Mouse (Mus musculus): ENCODE results near the gene Megf8. TPM values are rescaled to one million over a fixed set of nuclear protein-coding genes. Genes with fewer than 3 reads are reported as not detected.

Gene Megf8
- polyA plus RNA-seq, 1 experiment from 2014 or later, result 13.0 TPM

DNA sequence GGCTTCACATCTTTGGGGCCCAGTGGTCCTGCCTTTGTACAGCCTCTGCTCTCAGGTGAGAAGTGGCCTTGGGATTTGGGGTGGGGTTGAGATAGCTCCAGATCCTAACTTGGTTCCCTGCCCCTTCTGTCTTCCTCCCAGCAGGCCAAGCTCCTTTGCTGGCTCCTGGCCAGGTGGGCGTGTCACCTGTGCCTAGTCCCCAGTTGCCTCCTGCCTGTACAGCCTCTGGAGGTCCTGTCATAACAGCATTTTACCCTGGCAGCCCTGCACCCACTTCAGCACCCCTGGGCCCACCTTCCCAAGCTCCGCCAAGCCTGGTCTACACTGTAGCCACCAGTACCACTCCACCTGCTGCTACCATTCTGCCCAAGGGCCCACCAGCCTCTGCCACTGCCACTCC lies 26.1 kb upstream of the Megf8 start:
- Histone ChIP-seq H3K4me3 (ENCODE audit: low read depth, low read length) (no peak overlapping the region), H3K27me3 (ENCODE audit: control insufficient read depth, insufficient read depth, low read length) (no peaks in the 10 kb centered on the region), H3K9me3 (ENCODE audit: control insufficient read depth, low read depth, low read length) (no peaks in the 10 kb centered on the region), H3K4me2 (replicated peaks; ENCODE audit: low read depth, low read length) (no peak overlapping the region), H3K27ac (ENCODE audit: low read length) (peak overlapping the region; percentile 16; the same call in 1 of the 2 replicates), H3K9ac (replicated peaks; ENCODE audit: low read depth, low read length) (no peak overlapping the region), H3K4me1 (ENCODE audit: control insufficient read depth, insufficient read depth, low read length) (peaks cover 2% of the 10 kb centered on the region; the same call in 1 of the 2 replicates), H3K36me3 (ENCODE audit: control insufficient read depth, insufficient read depth, low read length) (peaks cover 93% of the 10 kb centered on the region)
- 91% methylated on average over 2 of the region's 2 CpGs for WGBS
- ATAC-seq (ENCODE audit: insufficient number of reproducible peaks, insufficient read depth, low FRiP score, low read depth), result 0 out of 2 replicates have a peak, but pooled peaks have one; percentile 12

DNA sequence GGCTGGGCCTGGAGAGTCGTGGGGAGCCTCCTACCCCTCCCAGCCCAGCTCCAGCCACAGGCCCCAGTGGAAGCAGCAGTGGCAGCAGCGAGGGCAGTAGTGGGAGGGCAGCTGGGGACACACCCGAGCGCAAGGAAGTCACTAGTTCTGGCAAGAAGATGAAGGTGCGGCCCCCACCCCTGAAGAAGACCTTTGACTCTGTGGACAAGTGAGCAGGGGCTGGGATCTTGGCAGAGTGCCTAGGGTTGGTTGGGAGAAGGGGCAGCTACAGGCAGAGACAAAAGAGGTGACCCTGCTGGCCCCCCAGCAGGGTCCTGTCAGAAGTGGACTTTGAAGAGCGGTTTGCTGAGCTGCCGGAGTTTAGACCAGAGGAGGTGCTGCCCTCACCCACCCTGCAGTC lies 24.9 kb upstream of the Megf8 start:
- H3K27me3 ChIP-seq (ENCODE audit: control insufficient read depth, insufficient read depth, low read length), result no peaks in the 10 kb centered on the region
- no peak overlapping the region for H3K27ac ChIP-seq (ENCODE audit: low read length)
- H3K36me3 ChIP-seq (ENCODE audit: control insufficient read depth, insufficient read depth, low read length), result peaks cover 83% of the 10 kb centered on the region
- WGBS, result 59% methylated on average over 7 of the region's 7 CpGs
- H3K4me2 ChIP-seq (replicated peaks; ENCODE audit: low read depth, low read length), result no peak overlapping the region
- H3K9me3 ChIP-seq (ENCODE audit: control insufficient read depth, low read depth, low read length), result no peaks in the 10 kb centered on the region
- H3K4me1 ChIP-seq (ENCODE audit: control insufficient read depth, insufficient read depth, low read length), result peaks cover 8% of the 10 kb centered on the region; the same call in 1 of the 2 replicates
- no peak overlapping the region for H3K4me3 ChIP-seq (ENCODE audit: low read depth, low read length)
- H3K9ac ChIP-seq (replicated peaks; ENCODE audit: low read depth, low read length), result no peak overlapping the region
- no peak for ATAC-seq (ENCODE audit: insufficient number of reproducible peaks, insufficient read depth, low FRiP score, low read depth)

DNA sequence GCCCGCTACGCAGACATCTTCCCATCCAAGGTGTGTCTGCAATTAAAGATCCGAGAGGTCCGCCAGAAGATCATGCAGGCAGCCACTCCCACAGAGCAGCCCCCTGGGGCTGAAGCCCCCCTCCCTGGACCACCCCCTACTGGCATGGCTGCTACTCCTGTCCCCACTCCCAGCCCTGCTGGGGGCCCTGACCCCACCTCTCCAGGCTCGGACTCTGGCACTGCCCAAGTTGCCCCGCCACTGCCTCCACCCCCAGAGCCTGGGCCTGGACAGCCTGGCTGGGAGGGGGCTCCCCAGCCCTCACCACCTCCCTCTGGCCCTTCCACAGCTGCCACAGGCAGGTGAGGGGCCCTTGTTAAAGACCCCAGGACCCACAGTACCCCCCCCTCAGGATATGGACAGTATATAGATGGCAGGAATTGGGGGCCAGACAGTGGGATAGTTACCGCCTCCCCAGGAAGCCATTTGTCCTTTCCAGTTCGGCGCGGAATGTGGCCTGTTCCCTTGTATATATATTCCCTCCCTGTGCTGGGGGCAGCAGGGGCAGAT lies 23.7 kb upstream of the Megf8 start:
- H3K36me3 ChIP-seq (ENCODE audit: control insufficient read depth, insufficient read depth, low read length), result peaks cover 71% of the 10 kb centered on the region
- H3K27me3 ChIP-seq (ENCODE audit: control insufficient read depth, insufficient read depth, low read length), result no peaks in the 10 kb centered on the region
- 74% methylated on average over 9 of the region's 10 CpGs for WGBS
- no peak overlapping the region for H3K4me3 ChIP-seq (ENCODE audit: low read depth, low read length)
- H3K27ac ChIP-seq (ENCODE audit: low read length), result no peak overlapping the region
- no peak overlapping the region for H3K4me2 ChIP-seq (replicated peaks; ENCODE audit: low read depth, low read length)
- peaks cover 8% of the 10 kb centered on the region; the same call in 1 of the 2 replicates for H3K4me1 ChIP-seq (ENCODE audit: control insufficient read depth, insufficient read depth, low read length)
- no peaks in the 10 kb centered on the region for H3K9me3 ChIP-seq (ENCODE audit: control insufficient read depth, low read depth, low read length)
- no peak overlapping the region for H3K9ac ChIP-seq (replicated peaks; ENCODE audit: low read depth, low read length)
- no peak for ATAC-seq (ENCODE audit: insufficient number of reproducible peaks, insufficient read depth, low FRiP score, low read depth)

DNA sequence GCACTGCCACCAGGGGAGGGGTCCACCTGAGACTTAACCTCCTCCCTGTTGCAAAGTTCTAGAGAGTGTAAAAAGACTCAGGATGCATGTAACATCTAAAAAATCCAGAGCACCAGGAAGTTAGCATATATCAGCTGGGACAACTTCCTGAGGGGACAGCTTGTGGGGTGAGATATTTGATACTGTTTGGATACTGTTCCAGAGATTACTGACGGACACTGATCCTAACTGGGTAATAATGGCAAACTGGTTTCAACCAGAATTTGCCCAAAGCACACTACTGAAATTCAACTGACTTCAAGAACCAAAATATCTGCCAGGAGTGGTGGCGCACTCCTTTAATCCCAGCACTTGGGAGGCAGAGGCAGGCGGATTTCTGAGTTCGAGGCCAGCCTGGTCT lies 22.5 kb upstream of the Megf8 start:
- Histone ChIP-seq H3K27me3 (ENCODE audit: control insufficient read depth, insufficient read depth, low read length) (no peaks in the 10 kb centered on the region), H3K4me1 (ENCODE audit: control insufficient read depth, insufficient read depth, low read length) (peaks cover 8% of the 10 kb centered on the region; the same call in 1 of the 2 replicates), H3K27ac (ENCODE audit: low read length) (no peak overlapping the region), H3K9ac (replicated peaks; ENCODE audit: low read depth, low read length) (no peak overlapping the region), H3K9me3 (ENCODE audit: control insufficient read depth, low read depth, low read length) (no peaks in the 10 kb centered on the region), H3K36me3 (ENCODE audit: control insufficient read depth, insufficient read depth, low read length) (peaks cover 59% of the 10 kb centered on the region), H3K4me3 (ENCODE audit: low read depth, low read length) (no peak overlapping the region), H3K4me2 (replicated peaks; ENCODE audit: low read depth, low read length) (no peak overlapping the region)
- 86% methylated on average over 4 of the region's 4 CpGs for whole genome bisulfite sequencing
- ATAC-seq (ENCODE audit: insufficient number of reproducible peaks, insufficient read depth, low FRiP score, low read depth), result no peak

DNA sequence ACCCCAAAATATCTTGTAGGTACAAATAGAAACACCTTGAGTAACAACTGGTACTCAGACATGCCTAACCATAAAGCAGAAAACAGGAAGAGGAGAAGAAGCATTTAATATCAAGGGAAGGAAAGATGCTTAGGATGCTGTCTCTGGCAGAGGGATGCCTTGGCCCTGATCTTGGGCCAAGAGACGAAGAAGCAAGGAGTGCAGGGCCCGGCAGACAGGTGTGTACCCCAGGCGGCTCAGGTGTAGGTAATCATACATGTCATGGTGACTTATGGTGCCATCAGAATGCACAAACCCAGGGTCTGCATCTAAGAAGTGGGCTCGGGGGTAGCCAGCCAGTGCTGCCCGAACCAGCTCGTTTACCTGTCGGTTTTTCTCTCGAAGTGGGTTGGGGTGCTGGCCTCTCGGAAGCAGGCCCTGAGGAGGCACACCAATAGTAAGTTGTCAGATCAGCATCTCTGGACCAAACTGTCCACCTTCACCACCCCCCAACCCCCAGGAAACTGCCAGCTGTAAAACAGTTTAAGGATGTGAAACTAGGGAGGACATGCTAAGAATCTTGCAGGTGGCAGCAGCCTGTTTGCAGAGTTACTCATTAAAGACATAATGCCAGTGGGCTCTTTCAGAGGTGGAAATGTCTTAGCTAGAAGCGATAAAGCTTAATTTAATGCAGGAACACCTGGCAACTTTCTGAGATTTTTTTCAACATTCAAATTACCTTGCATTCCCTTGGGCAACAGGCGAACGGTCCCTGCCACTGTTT lies 21.8 kb upstream of the Megf8 start:
- ATAC-seq (ENCODE audit: insufficient number of reproducible peaks, insufficient read depth, low FRiP score, low read depth), result no peak
- no peaks in the 10 kb centered on the region for H3K9me3 ChIP-seq (ENCODE audit: control insufficient read depth, low read depth, low read length)
- H3K27me3 ChIP-seq (ENCODE audit: control insufficient read depth, insufficient read depth, low read length), result no peaks in the 10 kb centered on the region
- peaks cover 8% of the 10 kb centered on the region; the same call in 1 of the 2 replicates for H3K4me1 ChIP-seq (ENCODE audit: control insufficient read depth, insufficient read depth, low read length)
- no peak overlapping the region for H3K9ac ChIP-seq (replicated peaks; ENCODE audit: low read depth, low read length)
- 84% methylated on average over 12 of the region's 12 CpGs for whole genome bisulfite sequencing
- H3K4me2 ChIP-seq (replicated peaks; ENCODE audit: low read depth, low read length), result no peak overlapping the region
- peaks cover 52% of the 10 kb centered on the region for H3K36me3 ChIP-seq (ENCODE audit: control insufficient read depth, insufficient read depth, low read length)
- no peak overlapping the region for H3K4me3 ChIP-seq (ENCODE audit: low read depth, low read length)
- H3K27ac ChIP-seq (ENCODE audit: low read length), result no peak overlapping the region

DNA sequence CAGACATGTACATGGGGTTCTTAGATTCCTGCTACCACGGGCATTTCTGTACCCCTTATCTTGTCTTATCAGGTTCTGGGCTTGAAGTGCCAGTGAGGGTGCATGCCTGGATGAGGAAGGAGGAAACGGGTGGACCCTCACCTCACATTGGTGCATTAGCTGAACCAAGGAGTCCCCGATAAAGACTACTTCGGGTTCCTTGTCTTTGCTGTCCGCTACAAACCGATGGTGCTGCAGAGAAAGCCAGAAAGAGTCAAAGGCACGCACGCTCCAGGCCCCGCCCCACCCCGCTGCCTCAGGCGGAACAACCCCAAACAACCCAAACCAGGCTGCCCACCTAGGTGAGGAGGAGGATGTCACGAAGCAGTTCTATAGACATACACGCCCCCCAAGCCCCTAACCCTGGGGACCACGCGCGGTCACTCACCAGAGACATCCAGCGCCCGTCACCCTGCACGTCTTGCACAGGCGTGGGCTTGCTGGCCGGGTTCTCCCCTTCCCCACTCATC lies 20.0 kb upstream of the Megf8 start:
- WGBS, result under 1% methylated on average over 21 of the region's 21 CpGs
- ATAC-seq (ENCODE audit: insufficient number of reproducible peaks, insufficient read depth, low FRiP score, low read depth), result peak; percentile 39; the same call in 1 of the 2 replicates
- peak overlapping the region; percentile 66 for H3K4me3 ChIP-seq (ENCODE audit: low read depth, low read length)
- peak overlapping the region; percentile 69 for H3K4me2 ChIP-seq (replicated peaks; ENCODE audit: low read depth, low read length)
- H3K36me3 ChIP-seq (ENCODE audit: control insufficient read depth, insufficient read depth, low read length), result peaks cover 34% of the 10 kb centered on the region
- no peaks in the 10 kb centered on the region for H3K27me3 ChIP-seq (ENCODE audit: control insufficient read depth, insufficient read depth, low read length)
- peak overlapping the region; percentile 60 for H3K9ac ChIP-seq (replicated peaks; ENCODE audit: low read depth, low read length)
- H3K9me3 ChIP-seq (ENCODE audit: control insufficient read depth, low read depth, low read length), result no peaks in the 10 kb centered on the region
- peak overlapping the region; percentile 92 for H3K27ac ChIP-seq (ENCODE audit: low read length)
- peaks cover 6% of the 10 kb centered on the region; the same call in 1 of the 2 replicates for H3K4me1 ChIP-seq (ENCODE audit: control insufficient read depth, insufficient read depth, low read length)

DNA sequence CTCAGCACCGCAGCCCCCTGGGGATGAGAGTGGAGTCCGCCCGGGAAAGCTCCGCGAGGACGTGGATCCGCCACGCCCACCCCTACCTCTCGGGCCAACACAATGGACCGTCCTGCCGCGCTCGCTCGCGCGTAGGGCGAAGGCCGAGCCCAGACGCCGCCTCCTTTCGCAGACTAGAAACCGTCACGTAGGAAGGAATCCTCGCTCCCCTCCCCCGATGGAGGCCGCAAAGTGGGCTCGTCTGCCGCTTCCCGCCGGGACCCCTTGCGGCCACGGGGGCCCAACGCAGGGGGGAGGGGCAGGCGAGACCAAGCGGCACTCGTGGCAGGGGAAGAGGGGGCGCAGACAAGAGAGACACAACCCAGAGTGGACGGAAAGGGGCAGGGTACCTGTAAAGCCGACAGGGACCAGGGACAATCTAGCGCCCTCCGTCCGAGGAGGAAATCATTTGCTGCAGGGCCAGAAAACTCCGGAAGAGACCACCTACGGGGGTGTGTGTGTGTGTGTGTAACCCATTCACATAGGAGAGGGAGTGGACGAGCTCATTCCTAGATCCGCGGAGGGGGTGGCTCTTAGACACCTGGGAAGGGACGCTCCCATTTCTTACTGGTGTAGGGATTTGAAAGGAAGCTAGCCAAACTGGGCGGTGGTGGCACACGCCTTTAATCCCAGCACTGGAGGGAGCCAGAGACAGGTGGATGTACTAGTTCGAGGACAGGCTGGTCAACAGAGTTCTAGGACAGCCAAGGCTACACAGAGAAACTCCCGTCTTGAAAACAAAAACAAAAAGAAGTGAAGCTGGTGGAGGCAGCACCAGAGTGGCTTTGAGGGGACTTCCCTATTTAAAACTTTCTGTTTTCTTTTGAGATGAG lies 19.3 kb upstream of the Megf8 start, which contains the start of gene Pafah1b3:
Pafah1b3 (minus strand) TSS at position 533 of the 872 bp plus-strand sequence.
- no peaks in the 10 kb centered on the region for H3K27me3 ChIP-seq (ENCODE audit: control insufficient read depth, insufficient read depth, low read length)
- under 1% methylated on average over 52 of the region's 52 CpGs for WGBS
- no peaks in the 10 kb centered on the region for H3K9me3 ChIP-seq (ENCODE audit: control insufficient read depth, low read depth, low read length)
- peak within 1 kb of the TSS; percentile 66 for H3K4me3 ChIP-seq (ENCODE audit: low read depth, low read length)
- peak within 1 kb of the TSS; percentile 60 for H3K9ac ChIP-seq (replicated peaks; ENCODE audit: low read depth, low read length)
- peak within 1 kb of the TSS; percentile 92 for H3K27ac ChIP-seq (ENCODE audit: low read length)
- peak within 1 kb of the TSS; percentile 69 for H3K4me2 ChIP-seq (replicated peaks; ENCODE audit: low read depth, low read length)
- ATAC-seq (ENCODE audit: insufficient number of reproducible peaks, insufficient read depth, low FRiP score, low read depth), result peak; percentile 89
- peaks cover 6% of the 10 kb centered on the region; the same call in 1 of the 2 replicates for H3K4me1 ChIP-seq (ENCODE audit: control insufficient read depth, insufficient read depth, low read length)
- H3K36me3 ChIP-seq (ENCODE audit: control insufficient read depth, insufficient read depth, low read length), result peaks cover 27% of the 10 kb centered on the region

DNA sequence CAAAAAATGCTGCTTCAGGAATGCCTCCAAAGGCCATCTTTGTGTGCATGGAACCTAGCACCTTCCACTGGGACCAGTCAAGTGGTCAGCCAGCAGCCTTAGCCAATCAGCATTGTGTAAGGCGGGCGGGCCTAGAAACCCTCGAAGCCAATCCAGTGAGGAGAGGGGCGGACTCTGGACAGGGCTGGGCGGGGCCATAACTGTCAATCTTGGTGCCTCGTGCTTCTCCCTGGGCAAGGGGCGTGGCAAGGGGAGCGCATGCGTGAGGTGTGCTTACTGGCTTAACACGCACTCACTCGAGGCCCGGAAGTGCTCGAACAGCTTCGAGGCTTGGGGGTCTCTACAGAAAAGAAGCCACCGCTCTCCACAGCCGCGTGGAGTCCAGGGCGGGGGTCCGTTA lies 15.9 kb upstream of the Megf8 start, which contains the start of gene Prr19:
Prr19 (plus strand) TSS at position 349 of the 400 bp plus-strand sequence.
- peaks cover 5% of the 10 kb centered on the region; the same call in 1 of the 2 replicates for H3K4me1 ChIP-seq (ENCODE audit: control insufficient read depth, insufficient read depth, low read length)
- ATAC-seq (ENCODE audit: insufficient number of reproducible peaks, insufficient read depth, low FRiP score, low read depth), result no peak
- no peaks in the 10 kb centered on the region for H3K27me3 ChIP-seq (ENCODE audit: control insufficient read depth, insufficient read depth, low read length)
- H3K9me3 ChIP-seq (ENCODE audit: control insufficient read depth, low read depth, low read length), result no peaks in the 10 kb centered on the region
- H3K4me3 ChIP-seq (ENCODE audit: low read depth, low read length), result no peak within 1 kb of the TSS
- no peak within 1 kb of the TSS for H3K27ac ChIP-seq (ENCODE audit: low read length)
- no peak within 1 kb of the TSS for H3K9ac ChIP-seq (replicated peaks; ENCODE audit: low read depth, low read length)
- WGBS, result 58% methylated on average over 19 of the region's 19 CpGs
- H3K4me2 ChIP-seq (replicated peaks; ENCODE audit: low read depth, low read length), result no peak within 1 kb of the TSS
- H3K36me3 ChIP-seq (ENCODE audit: control insufficient read depth, insufficient read depth, low read length), result no peaks in the 10 kb centered on the region
